ENCODE assay signal across 10 mouse cellular contexts in genomic region chr2:154648086-154648485, GRCm38 (mm10). TPM values are rescaled to one million over a fixed set of nuclear protein-coding genes. Genes with fewer than 3 reads are reported as not detected.
A peak's percentile ranks its signal among the peaks of the same experiment; 100 is the strongest.
DNase-seq lines count a peak whose midpoint lies in the region; ATAC-seq lines count a peak whose summit lies in the region.
"Had no signal": no experiment of that assay in that cellular context is flagged by ENCODE, and none has a peak within 500 bp of the region (broad histone marks: within the 10 kb centered on the region; RNA-seq: fewer than 3 reads in every experiment).

No protein-coding gene starts in this region.

- WGBS in kidney, embryonic 15.5 days = 30% methylated on average over 3 of the region's 3 CpGs
- WGBS in intestine, embryonic 16.5 days = 24% methylated on average over 3 of the region's 3 CpGs

- H3K4me3 ChIP-seq in kidney, embryonic 15.5 days (replicated peaks) = no peak overlapping the region
- no peak overlapping the region for H3K4me3 ChIP-seq in intestine, embryonic 16.5 days (ENCODE audit: low read length)
- H3K4me3 ChIP-seq: erythroblast, embryonic 14.5 days; megakaryocyte, embryonic 14.5 days had no signal

- no peaks in the 10 kb centered on the region for H3K27me3 ChIP-seq in kidney, embryonic 15.5 days
- H3K27me3 ChIP-seq in intestine, embryonic 16.5 days (replicated peaks; ENCODE audit: control insufficient read depth, insufficient read depth, low read length) = no peaks in the 10 kb centered on the region
- H3K27me3 ChIP-seq: megakaryocyte, embryonic 14.5 days had no signal

- peaks cover 17% of the 10 kb centered on the region for H3K36me3 ChIP-seq in kidney, embryonic 15.5 days
- no peaks in the 10 kb centered on the region for H3K36me3 ChIP-seq in intestine, embryonic 16.5 days (ENCODE audit: control insufficient read depth, insufficient read depth, low read length)

- H3K9me3 ChIP-seq in kidney, embryonic 15.5 days (replicated peaks) = no peaks in the 10 kb centered on the region
- H3K9me3 ChIP-seq in intestine, embryonic 16.5 days (ENCODE audit: control insufficient read depth, low read length) = no peaks in the 10 kb centered on the region; the same call in 1 of the 2 replicates

- no peak for ATAC-seq in kidney, embryonic 15.5 days (replicated peaks; ENCODE audit: low FRiP score)
- no peak for ATAC-seq in intestine, embryonic 16.5 days

- no peak overlapping the region for H3K4me2 ChIP-seq in kidney, embryonic 15.5 days
- H3K4me2 ChIP-seq in intestine, embryonic 16.5 days (ENCODE audit: low read depth, low read length) = no peak overlapping the region

- H3K4me1 ChIP-seq in kidney, embryonic 15.5 days = peaks cover 8% of the 10 kb centered on the region; the same call in 1 of the 2 replicates
- H3K4me1 ChIP-seq in intestine, embryonic 16.5 days (ENCODE audit: control insufficient read depth, insufficient read depth, low read length) = no peaks in the 10 kb centered on the region

- no peak overlapping the region for H3K27ac ChIP-seq in kidney, embryonic 15.5 days
- no peak overlapping the region for H3K27ac ChIP-seq in intestine, embryonic 16.5 days (ENCODE audit: low read length)

- no peak overlapping the region for H3K9ac ChIP-seq in kidney, embryonic 15.5 days
- H3K9ac ChIP-seq in intestine, embryonic 16.5 days (ENCODE audit: low read depth, low read length) = no peak overlapping the region

- DNase-seq in kidney, adult 18-20 months = peak; percentile 54
- DNase-seq in ES-CJ7 (ENCODE audit: low read depth, low spot score) = peak; percentile 74
- peak; percentile 56 for DNase-seq in adrenal gland, postnatal 25 days
- DNase-seq in kidney, postnatal 25 days = peak; percentile 70 to 75
- peak; percentile 63 for DNase-seq in thymus, postnatal 4 days
- no peak for DNase-seq in spleen, postnatal 14 days (ENCODE audit: low spot score in 2 of 2)

RNA-seq across cellular contexts. Expression of gene Chmp4b, which starts 3.4 kb away (rescaled TPM):
- 24.6 and 24.8 TPM in 2 replicates for polyA plus RNA-seq in kidney, embryonic 15.5 days (2015; fragmentation: Nextera tagmentation; extraction: Ambion mirVana)
- total RNA-seq in adrenal gland, postnatal 25 days (2021) = 221 and 247 TPM in 2 replicates
- 23.6 and 28.7 TPM in 2 replicates for polyA plus RNA-seq in intestine, embryonic 16.5 days (2015; fragmentation: Nextera tagmentation; extraction: Ambion mirVana)

RNA-seq across cellular contexts. Expression of gene 4930519P11Rik, which starts 34.8 kb away (rescaled TPM):
- polyA plus RNA-seq in kidney, embryonic 15.5 days (2015; fragmentation: Nextera tagmentation; extraction: Ambion mirVana) = 0.62 TPM in 1 of 2 replicates, not detected in the other
- 1.2 TPM in 1 of 2 replicates, not detected in the other for total RNA-seq in adrenal gland, postnatal 25 days (2021)
- not detected in 2 replicates for polyA plus RNA-seq in intestine, embryonic 16.5 days (2015; fragmentation: Nextera tagmentation; extraction: Ambion mirVana)

RNA-seq across cellular contexts. Expression of gene Zfp341, which starts 35.0 kb away (rescaled TPM):
- 0.85 and 1.00 TPM in 2 replicates for polyA plus RNA-seq in kidney, embryonic 15.5 days (2015; fragmentation: Nextera tagmentation; extraction: Ambion mirVana)
- total RNA-seq in adrenal gland, postnatal 25 days (2021) = 3.3 and 3.6 TPM in 2 replicates
- polyA plus RNA-seq in intestine, embryonic 16.5 days (2015; fragmentation: Nextera tagmentation; extraction: Ambion mirVana) = 0.53 and 0.55 TPM in 2 replicates

RNA-seq across cellular contexts. Expression of gene Pxmp4, which starts 44.6 kb away (rescaled TPM):
- polyA plus RNA-seq in kidney, embryonic 15.5 days (2015; fragmentation: Nextera tagmentation; extraction: Ambion mirVana) = 27.7 and 29.8 TPM in 2 replicates
- 32.7 and 34.3 TPM in 2 replicates for total RNA-seq in adrenal gland, postnatal 25 days (2021)
- 41.2 and 41.9 TPM in 2 replicates for polyA plus RNA-seq in intestine, embryonic 16.5 days (2015; fragmentation: Nextera tagmentation; extraction: Ambion mirVana)

Comparison
In these comparisons a context has a peak if more than half of its experiments do, and no peak if none do; other contexts are left out.
1. DNase-seq: peak in kidney, adult 18-20 months (single experiment), ES-CJ7 (single experiment), adrenal gland, postnatal 25 days (single experiment), kidney, postnatal 25 days (2 of 2) and thymus, postnatal 4 days (single experiment); none in spleen, postnatal 14 days (0 of 2).